Mouse (Mus musculus) heart, embryonic 16.5 days (tissue): ENCODE results near the gene Wdr78. TPM values are rescaled to one million over a fixed set of nuclear protein-coding genes. Genes with fewer than 3 reads are reported as not detected.

Experiments
- ATAC-seq: fragments of 200-750 bp; cut with Nextera tagmentation; replicated peaks from 2 replicates; pipeline ENCODE4 v1.8.0; 2017; ENCODE audit warnings: moderate number of reproducible peaks; ENCODE audit not compliant: insufficient read depth, low FRiP score; ENCODE audit errors: extremely low read depth
- H3K27ac ChIP-seq: fragments of 300-500 bp; sonication (generic); 2 replicates; pipeline ENCODE4 v1.5.1; 2014; ENCODE audit warnings: mild to moderate bottlenecking, low read length, control low read depth, moderate library complexity
- H3K27me3 ChIP-seq: fragments of 300-500 bp; sonication (generic); 2 replicates; pipeline ENCODE4 v1.6.1; 2014; ENCODE audit warnings: low read length, mixed read lengths; ENCODE audit not compliant: control insufficient read depth, insufficient read depth
- H3K36me3 ChIP-seq: fragments of 300-500 bp; sonication (generic); 2 replicates; pipeline ENCODE4 v1.6.1; 2014; ENCODE audit not compliant: control insufficient read depth, insufficient read depth
- H3K4me1 ChIP-seq: fragments of 300-500 bp; sonication (generic); 2 replicates; pipeline ENCODE4 v1.6.1; 2014; ENCODE audit warnings: low read length, mixed read lengths; ENCODE audit not compliant: control insufficient read depth, insufficient read depth
- H3K4me2 ChIP-seq: fragments of 300-500 bp; sonication (generic); 2 replicates; pipeline ENCODE4 v1.6.1; 2014; ENCODE audit warnings: low read depth, mild to moderate bottlenecking, control low read depth, low read length
- H3K4me3 ChIP-seq: fragments of 300-500 bp; sonication (generic); 2 replicates; pipeline ENCODE4 v1.5.1; 2014; ENCODE audit warnings: mild to moderate bottlenecking, control low read depth, low read length
- H3K9ac ChIP-seq: fragments of 300-500 bp; sonication (generic); 2 replicates; pipeline ENCODE4 v1.6.1; 2014; ENCODE audit warnings: low read length, control low read depth
- H3K9me3 ChIP-seq: fragments of 300-500 bp; sonication (generic); replicated peaks from 2 replicates; pipeline ENCODE4 v1.6.1; 2016; ENCODE audit warnings: low read length; ENCODE audit not compliant: control insufficient read depth
- WGBS: fragments of 180-500 bp; shearing (Covaris S2); extraction: QIAGEN DNeasy Blood & Tissue Kit; methylation state at CpG from one replicate; pipeline ENCODE4 v1.1.7; 2014; 5-methylcytosine and 5-hydroxymethylcytosine counted together
- polyA plus RNA-seq: library from polyadenylated mRNA; unstranded; fragments of >200 nt; fragmentation: Nextera tagmentation; extraction: Ambion mirVana; gene quantifications from 2 replicates; pipeline ENCODE4 v1.2.1, GENCODE M21; 2015

Wdr78 gene
- polyA plus RNA-seq, 1 experiment from 2014 or later, result 2.1 TPM

DNA sequence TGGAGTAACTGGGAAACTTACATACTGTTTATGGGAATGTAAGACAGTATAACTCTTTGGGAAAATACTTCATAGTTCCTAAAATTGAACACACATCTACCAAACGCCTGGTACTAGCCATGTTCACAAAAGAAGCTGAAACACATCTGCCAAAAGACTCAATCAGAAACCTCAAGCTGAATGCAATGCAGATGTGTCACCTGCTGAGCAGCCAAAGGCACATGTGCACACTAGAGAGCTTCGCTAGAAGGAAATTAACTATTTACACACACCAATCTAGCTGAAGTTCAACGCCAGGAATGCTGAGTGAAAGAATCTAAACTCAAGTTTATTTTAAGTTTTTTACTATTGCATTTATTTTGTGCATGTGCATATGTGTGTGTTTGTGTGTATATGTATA lies 43.7 kb downstream of the Wdr78 start:
- WGBS, result 75% methylated on average over 3 of the region's 3 CpGs

DNA sequence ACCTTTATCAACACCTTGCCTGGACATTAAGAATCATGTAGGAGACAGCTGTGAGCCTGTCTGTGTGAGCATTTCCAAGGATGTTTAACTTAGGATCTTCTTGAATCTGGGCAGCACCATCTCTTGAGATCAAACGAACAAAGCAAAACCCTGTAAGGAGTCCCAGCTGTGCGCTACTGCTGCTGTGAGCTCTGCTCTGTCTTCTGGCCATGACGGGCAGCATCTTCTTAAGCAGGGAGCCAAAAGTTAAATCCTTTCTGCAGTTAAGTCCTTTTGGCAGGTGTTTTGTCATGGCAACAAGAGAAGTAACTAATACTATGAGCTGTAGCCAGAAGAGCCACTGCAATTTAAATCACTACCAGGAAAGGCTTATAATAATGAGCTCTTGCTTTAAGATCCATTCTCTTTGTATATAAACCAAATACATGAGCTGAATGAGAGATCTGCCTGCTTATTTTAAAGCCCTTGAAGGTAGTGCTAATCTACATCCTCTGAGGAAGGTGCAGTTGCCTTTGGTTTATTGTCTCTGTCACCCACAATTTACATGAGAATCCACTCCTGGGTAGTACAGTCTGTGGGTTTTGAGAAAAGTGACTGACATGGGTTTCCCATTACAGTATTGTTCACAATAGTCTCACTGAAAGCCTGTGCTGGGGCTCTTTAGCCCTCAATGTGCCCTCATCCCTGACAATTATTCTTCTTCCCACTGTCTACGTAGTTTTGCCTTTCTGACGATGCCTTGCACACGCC lies 46.3 kb downstream of the Wdr78 start:
- no peaks in the 10 kb centered on the region for H3K27me3 ChIP-seq
- 78% methylated on average over 6 of the region's 6 CpGs for WGBS
- no peak overlapping the region for H3K4me2 ChIP-seq
- H3K27ac ChIP-seq, result no peak overlapping the region
- H3K36me3 ChIP-seq, result no peaks in the 10 kb centered on the region
- H3K4me1 ChIP-seq, result no peaks in the 10 kb centered on the region
- no peaks in the 10 kb centered on the region for H3K9me3 ChIP-seq
- no peak overlapping the region for H3K9ac ChIP-seq
- no peak for ATAC-seq
- no peak overlapping the region for H3K4me3 ChIP-seq

More for the DNA sequence above, 43.7 kb downstream of the Wdr78 start:
- Histone ChIP-seq H3K4me1 (no peaks in the 10 kb centered on the region), H3K27ac (no peak overlapping the region), H3K4me2 (no peak overlapping the region), H3K36me3 (no peaks in the 10 kb centered on the region), H3K27me3 (no peaks in the 10 kb centered on the region), H3K9me3 (no peaks in the 10 kb centered on the region), H3K4me3 (no peak overlapping the region), H3K9ac (no peak overlapping the region)
- no peak for ATAC-seq

DNA sequence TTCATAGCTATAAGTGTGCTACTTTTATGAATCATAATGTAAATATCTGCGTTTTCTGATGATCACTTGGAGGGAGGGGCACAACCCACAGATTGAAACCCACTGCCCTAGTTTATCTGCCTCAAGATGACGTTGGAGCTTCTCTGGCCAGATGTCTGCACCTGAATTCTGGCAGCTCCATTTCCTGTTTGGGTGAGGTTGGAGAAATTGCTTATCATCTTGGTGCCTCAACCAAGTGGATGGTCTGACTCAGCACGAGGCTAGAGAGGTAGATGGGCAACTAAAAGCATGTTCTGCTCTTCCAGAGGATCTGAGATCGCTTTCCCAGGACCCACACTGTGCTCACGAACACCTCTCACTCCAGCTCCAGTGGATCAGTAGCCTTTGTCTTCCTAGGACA lies 49.4 kb downstream of the Wdr78 start:
- 62% methylated on average over 5 of the region's 5 CpGs for WGBS
- Histone ChIP-seq H3K27ac (no peak overlapping the region), H3K9ac (no peak overlapping the region), H3K9me3 (no peaks in the 10 kb centered on the region), H3K4me3 (no peak overlapping the region), H3K27me3 (no peaks in the 10 kb centered on the region), H3K36me3 (no peaks in the 10 kb centered on the region), H3K4me1 (no peaks in the 10 kb centered on the region), H3K4me2 (no peak overlapping the region)
- no peak; the same call in 1 of the 2 replicates for ATAC-seq

DNA sequence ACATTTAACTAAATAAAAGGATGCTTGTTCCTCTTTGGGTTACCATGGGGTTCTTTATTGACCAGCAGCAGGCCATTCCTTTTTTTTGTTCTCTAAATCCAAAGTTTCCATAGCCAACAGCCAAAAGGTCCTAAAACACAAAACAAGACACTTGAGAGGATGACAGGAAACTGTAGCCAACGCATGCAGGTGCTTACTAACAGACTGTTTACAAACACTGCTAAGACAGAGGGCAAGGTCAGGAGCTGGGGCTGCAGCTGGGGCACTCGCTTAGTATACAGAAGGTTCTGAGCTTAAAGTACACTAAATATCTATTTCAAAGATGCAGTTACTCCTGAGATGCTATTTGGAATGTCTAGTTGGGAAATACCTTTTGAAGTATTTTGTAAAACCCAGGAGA lies 49.9 kb downstream of the Wdr78 start:
- Histone ChIP-seq H3K27ac (no peak overlapping the region), H3K36me3 (no peaks in the 10 kb centered on the region), H3K9ac (no peak overlapping the region), H3K27me3 (no peaks in the 10 kb centered on the region), H3K4me1 (no peaks in the 10 kb centered on the region), H3K9me3 (no peaks in the 10 kb centered on the region), H3K4me3 (no peak overlapping the region), H3K4me2 (no peak overlapping the region)
- 67% methylated on average over 2 of the region's 2 CpGs for WGBS
- ATAC-seq, result no peak

DNA sequence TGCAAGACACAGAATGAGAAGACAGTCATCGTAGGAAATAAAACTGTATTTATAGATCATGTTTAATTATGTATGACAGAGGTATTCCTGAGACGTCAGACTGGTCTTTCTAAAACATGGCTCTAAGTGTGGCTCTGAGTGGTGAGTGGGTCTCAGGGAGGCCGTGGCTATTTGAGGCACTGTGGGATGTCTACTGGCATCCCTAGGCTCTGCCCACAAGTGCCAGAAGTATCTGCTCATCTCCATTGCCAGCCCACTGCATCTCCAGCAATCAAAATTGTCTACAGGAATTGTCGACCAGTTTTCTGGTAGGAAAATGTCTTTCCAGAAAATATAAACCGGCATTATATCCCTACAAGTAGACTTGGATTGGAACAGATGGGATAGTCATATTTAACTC lies 57.4 kb downstream of the Wdr78 start:
- WGBS, result 77% methylated on average over 5 of the region's 5 CpGs
- H3K4me2 ChIP-seq, result no peak overlapping the region
- H3K36me3 ChIP-seq, result no peaks in the 10 kb centered on the region
- no peaks in the 10 kb centered on the region for H3K27me3 ChIP-seq
- H3K4me3 ChIP-seq, result no peak overlapping the region
- H3K27ac ChIP-seq, result no peak overlapping the region
- H3K4me1 ChIP-seq, result no peaks in the 10 kb centered on the region
- H3K9ac ChIP-seq, result no peak overlapping the region
- H3K9me3 ChIP-seq, result no peaks in the 10 kb centered on the region
- no peak for ATAC-seq

DNA sequence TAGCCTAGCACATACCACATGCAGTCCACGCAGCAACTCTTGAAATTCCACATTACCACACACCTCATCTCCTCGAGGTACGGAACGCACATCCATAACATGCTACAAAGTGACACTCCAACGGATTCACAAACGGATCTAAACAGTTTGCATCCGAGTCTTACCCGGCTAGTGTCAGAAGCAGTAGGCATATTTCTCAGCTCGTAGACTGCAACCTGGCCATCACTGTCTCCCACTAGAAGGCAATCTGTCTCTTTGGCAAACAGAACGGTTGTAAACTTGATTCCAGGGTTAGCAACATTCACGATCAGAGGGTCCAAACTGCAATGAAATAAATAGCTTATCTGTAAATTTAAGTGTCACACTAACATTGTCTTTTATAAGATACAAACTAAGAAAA lies 66.3 kb downstream of the Wdr78 start:
- Histone ChIP-seq H3K9me3 (no peaks in the 10 kb centered on the region), H3K9ac (no peak overlapping the region)
- no peak for ATAC-seq

DNA sequence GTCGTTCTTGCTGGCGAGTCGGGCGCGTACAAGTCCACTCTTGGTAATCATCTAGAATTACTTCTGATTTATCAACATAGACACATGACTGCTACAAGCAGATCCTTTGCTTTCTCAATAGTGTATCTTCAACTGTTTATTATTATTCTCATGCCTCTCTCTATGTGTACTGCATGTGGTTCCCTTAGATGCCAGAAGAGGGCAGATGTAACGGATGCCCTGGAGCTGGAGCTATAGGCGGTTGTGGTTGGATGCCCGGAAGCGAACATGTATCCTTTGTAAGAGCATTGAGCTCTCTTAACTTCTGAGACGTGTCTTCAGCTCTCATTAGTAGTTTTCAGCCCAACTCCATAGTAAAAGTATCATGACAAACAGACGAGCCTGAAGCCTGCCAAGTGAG lies 71.4 kb downstream of the Wdr78 start:
- 92% methylated on average over 11 of the region's 11 CpGs for WGBS
- Histone ChIP-seq H3K9ac (no peak overlapping the region), H3K36me3 (no peaks in the 10 kb centered on the region), H3K9me3 (no peaks in the 10 kb centered on the region), H3K4me2 (no peak overlapping the region), H3K27me3 (no peaks in the 10 kb centered on the region), H3K27ac (no peak overlapping the region), H3K4me3 (no peak overlapping the region), H3K4me1 (no peaks in the 10 kb centered on the region)
- ATAC-seq, result no peak

More for the DNA sequence above, 66.3 kb downstream of the Wdr78 start:
- Histone ChIP-seq H3K4me3 (no peak overlapping the region), H3K4me1 (no peaks in the 10 kb centered on the region), H3K27ac (no peak overlapping the region), H3K27me3 (no peaks in the 10 kb centered on the region), H3K4me2 (no peak overlapping the region), H3K36me3 (no peaks in the 10 kb centered on the region)
- 83% methylated on average over 11 of the region's 11 CpGs for WGBS

DNA sequence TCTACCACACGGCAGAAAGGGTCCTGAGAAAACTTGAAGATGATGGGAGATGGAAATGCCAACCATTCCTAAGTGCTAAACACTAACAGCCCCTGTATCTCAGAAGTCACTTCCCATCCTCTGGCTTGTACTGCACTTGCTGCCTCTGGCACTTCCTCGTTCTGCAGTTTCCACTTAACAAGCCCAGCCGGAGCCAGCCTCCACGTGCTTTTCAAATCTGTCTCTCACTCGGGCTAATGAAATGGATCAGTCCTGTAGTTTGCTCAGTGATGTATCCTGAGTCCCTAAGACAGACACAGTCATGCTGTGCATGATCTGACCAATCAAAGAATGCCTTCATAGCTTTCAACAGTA lies 74.5 kb downstream of the Wdr78 start:
- Histone ChIP-seq H3K9ac (no peak overlapping the region), H3K36me3 (no peaks in the 10 kb centered on the region), H3K9me3 (no peaks in the 10 kb centered on the region), H3K4me2 (no peak overlapping the region), H3K27ac (no peak overlapping the region), H3K4me1 (no peaks in the 10 kb centered on the region), H3K4me3 (no peak overlapping the region), H3K27me3 (no peaks in the 10 kb centered on the region)
- no peak for ATAC-seq
- 38% methylated on average over 5 of the region's 5 CpGs for WGBS

DNA sequence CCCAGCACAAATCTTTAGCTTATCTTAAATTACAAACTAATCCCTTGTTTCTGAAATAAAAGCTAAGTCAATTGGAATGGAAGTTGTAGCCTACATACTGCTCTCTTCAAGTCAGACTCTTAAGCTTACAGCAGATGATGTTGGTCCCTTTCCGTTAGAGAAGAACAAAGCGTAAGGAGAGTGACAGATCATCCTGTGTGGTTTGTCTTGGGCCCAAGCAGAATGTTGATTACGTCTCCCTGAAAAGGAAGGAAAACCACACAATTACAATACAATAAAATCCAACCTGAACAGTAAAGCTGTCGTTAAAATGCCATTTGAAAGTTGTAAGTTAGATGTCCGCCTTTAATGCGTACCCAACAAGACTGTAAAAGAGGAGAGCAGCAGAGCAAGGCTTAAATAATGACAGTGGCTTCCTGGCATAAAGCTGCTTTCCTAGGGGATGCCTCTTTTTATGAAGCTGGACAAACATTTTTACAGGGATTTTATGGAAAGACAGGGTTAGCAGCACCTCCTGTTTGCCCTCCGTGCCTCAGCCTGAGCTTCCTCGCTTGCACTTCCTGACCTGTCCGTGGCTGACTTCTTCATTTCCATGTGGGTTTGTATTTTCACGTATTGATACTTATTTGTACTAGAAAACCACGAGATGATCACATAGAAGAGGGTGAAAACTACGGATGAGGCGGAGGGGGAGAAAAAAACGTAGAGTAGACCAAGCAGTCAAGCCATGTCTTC lies 75.1 kb downstream of the Wdr78 start:
- no peak overlapping the region for H3K27ac ChIP-seq
- no peaks in the 10 kb centered on the region for H3K4me1 ChIP-seq
- 79% methylated on average over 14 of the region's 14 CpGs for WGBS
- no peak for ATAC-seq
- H3K9me3 ChIP-seq, result no peaks in the 10 kb centered on the region
- no peak overlapping the region for H3K4me2 ChIP-seq
- no peaks in the 10 kb centered on the region for H3K36me3 ChIP-seq
- H3K27me3 ChIP-seq, result no peaks in the 10 kb centered on the region
- no peak overlapping the region for H3K4me3 ChIP-seq
- H3K9ac ChIP-seq, result no peak overlapping the region
